Mouse (Mus musculus): ENCODE measurements around the gene Exosc9.
"Not testable (repeated sequence)": the region's sequence is repeated elsewhere in the genome, so short reads cannot be mapped to it uniquely, and the experiment has no call there.

The Exosc9 gene

DNA sequence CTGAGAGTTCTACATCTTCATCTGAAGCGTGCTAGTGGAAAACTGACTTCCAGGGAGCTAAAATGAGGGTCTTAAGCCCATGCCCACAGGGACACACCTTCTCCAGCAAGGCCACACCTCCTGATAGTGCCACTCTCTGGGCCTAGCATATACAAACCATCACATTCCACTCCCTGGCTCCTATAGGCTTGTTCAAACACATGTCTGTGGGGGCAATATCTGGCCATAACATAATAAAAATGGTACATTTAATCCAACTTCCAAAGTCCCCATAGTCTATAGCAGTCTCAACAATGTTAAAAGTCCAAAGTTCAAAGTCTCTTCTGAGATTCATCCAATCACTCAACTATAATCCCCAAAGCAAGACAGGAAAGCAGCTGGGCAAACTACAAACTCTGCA is 5.2 kb downstream of the Exosc9 start:
- no peak for DNase-seq (ENCODE audit: low spot score)

GRCm38 (mm10) chr3:36559606-36560005 is 7.2 kb downstream of the Exosc9 start:
- DNase-seq (ENCODE audit: low spot score): no peak

DNA sequence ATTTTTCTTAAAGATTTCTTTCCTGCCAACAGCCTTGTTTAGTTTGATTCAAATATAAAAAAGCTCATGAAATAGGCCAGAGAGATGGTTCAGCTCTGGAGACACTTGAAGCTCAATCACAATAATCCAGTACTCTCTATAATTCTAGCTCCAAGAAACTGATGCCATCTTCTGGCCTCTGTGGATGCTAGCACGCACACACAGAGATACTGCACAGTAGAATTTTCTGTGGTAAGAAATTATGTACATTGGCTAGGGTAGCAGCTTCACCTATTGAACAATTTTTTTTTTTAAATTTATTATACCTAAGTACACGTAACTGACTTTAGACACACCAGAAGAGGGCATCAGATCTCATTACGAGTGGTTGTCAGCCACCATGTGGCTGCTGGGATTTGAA is 11.3 kb downstream of the Exosc9 start:
- no peak for DNase-seq (ENCODE audit: low spot score)

DNA sequence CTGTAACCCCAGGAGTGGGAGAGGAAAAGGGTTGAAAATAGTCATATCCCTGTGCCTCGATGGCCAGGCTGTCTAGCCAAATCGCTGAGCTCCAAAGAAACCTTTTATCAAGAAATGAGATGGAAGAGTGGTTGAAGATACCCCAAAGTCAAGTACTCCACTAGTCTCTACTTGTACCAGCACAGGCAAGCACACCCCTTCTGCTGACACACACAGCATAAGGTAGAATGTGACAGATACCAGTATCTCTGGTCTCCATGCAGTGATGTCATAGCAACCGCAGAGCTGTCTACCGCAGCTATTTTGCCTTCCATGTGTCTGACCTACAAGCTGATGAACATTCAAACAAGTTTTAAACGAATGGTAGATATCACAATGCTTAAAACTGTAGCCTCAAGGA is 17.4 kb downstream of the Exosc9 start:
- DNase-seq (ENCODE audit: low spot score): no peak

GRCm38 (mm10) chr3:36571361-36571826 is 19.0 kb downstream of the Exosc9 start:
- DNase-seq (ENCODE audit: low spot score): peak; percentile 3

GRCm38 (mm10) chr3:36571827-36572378 is 19.5 kb downstream of the Exosc9 start, which contains the start of gene Ccna2:
Ccna2 (minus strand) TSS chr3:36572150.
- peak; percentile 99 for DNase-seq (ENCODE audit: low spot score)

- no peak for DNase-seq (ENCODE audit: low spot score)
These were observed 46.4 kb downstream of the Exosc9 start for GRCm38 (mm10) chr3:36598811-36599210.

DNA sequence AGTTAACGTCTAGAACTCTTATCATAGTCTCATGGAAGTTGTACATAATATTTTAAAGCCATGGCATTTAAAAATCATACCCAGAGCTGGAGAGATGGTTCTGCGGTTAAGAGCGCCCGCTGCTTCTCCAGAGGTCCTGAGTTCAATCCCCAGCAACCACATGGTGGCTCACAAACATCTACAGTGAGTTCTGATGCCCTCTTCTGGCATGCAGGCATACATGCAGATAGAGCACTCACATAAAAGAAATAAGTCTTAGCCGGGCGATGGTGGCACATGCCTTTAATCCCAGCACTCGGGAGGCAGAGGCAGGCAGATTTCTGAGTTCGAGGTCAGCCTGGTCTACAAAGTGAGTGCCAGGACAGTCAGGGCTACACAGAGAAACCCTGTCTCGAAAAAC is 47.4 kb downstream of the Exosc9 start:
- not testable (repeated sequence) for DNase-seq (ENCODE audit: low spot score)

- DNase-seq (ENCODE audit: low spot score): no peak
These were observed 53.7 kb downstream of the Exosc9 start for GRCm38 (mm10) chr3:36605894-36606783.

GRCm38 (mm10) chr3:36612687-36613086 is 60.3 kb downstream of the Exosc9 start:
- DNase-seq (ENCODE audit: low spot score): no peak

DNA sequence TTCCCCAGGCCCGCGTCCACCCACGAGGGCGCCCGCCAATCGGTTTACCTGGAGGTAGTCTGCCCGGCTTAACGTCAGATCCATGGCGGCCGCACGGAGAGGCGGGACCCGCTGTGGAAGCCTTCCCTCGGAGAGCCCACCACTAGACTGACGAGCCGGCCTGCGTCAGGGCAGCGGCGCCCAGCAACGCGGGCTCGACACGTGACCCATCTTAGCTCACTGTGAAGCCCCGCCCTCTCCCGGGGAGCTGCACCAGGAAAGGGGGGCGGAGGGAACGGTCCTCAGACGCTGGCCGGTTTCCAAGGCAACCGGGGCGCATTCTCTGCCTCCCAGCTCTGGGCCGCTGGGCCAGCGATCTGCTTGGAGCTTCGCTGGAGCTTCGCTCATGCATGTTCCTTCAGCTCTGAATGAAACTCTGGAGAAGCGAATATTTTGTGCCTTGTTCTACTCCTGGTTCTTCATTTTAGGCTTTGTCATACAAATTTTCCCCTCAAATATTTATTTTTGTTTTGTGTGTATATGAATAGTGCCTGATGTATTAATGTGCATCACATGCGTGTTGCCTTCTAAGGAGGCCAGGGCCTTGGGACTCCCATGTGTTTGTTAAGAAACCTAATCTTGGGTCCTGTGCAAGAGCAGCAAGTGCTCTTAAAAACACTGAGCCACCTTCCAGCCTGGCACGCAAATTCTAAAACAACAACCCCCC is 60.9 kb downstream of the Exosc9 start, which contains the start of gene Bbs7:
Gene Bbs7 (minus strand): TSS at position 276 of the 706 bp plus-strand sequence.
- DNase-seq (ENCODE audit: low spot score): peak; percentile 89

GRCm38 (mm10) chr3:36613908-36614255 is 61.5 kb downstream of the Exosc9 start:
- no peak for DNase-seq (ENCODE audit: low spot score)

Measured in urinary bladder, postnatal 14 days (tissue).